Comparison of ENCODE assay signal across 8 mouse cellular contexts in genomic region chr17:63850016-63850415, GRCm38 (mm10). TPM values are rescaled to one million over a fixed set of nuclear protein-coding genes. Genes with fewer than 3 reads are reported as not detected.
DNase-seq lines count a peak whose midpoint lies in the region; ATAC-seq and TF ChIP-seq lines count a peak whose summit lies in the region.

No protein-coding gene starts in this region.

- H3K4me2 ChIP-seq in forebrain, embryonic 16.5 days (ENCODE audit: low read length): peak overlapping the region; percentile 68; the same call in 1 of the 2 replicates
- H3K4me2 ChIP-seq in liver, postnatal 0 days (ENCODE audit: low read depth, low read length): peak overlapping the region; percentile 87

- H3K9ac ChIP-seq in forebrain, embryonic 16.5 days (replicated peaks; ENCODE audit: low read depth, low read length): no peak overlapping the region
- H3K9ac ChIP-seq in liver, postnatal 0 days (replicated peaks): no peak overlapping the region

- 78% methylated on average over 9 of the region's 9 CpGs for WGBS in forebrain, embryonic 16.5 days
- WGBS in liver, postnatal 0 days (ENCODE audit: insufficient replicate concordance): 47% methylated on average over 9 of the region's 9 CpGs

- no peak for TF ChIP-seq CTCF in gastrocnemius, adult 2 months (IDR thresholded peaks at IDR 0.05)
- TF ChIP-seq CTCF in liver, postnatal 0 days (IDR thresholded peaks at IDR 0.05; ENCODE audit: low read depth): no peak

- H3K4me3 ChIP-seq in gastrocnemius, adult 2 months: peak overlapping the region; percentile 79
- H3K4me3 ChIP-seq in forebrain, embryonic 16.5 days (replicated peaks; ENCODE audit: low read length): no peak overlapping the region
- H3K4me3 ChIP-seq in liver, postnatal 0 days (ENCODE audit: low read depth, low read length): peak overlapping the region; percentile 64; the same call in 1 of the 2 replicates

- no peaks in the 10 kb centered on the region for H3K36me3 ChIP-seq in forebrain, embryonic 16.5 days (ENCODE audit: control insufficient read depth, insufficient read depth)
- H3K36me3 ChIP-seq in liver, postnatal 0 days (replicated peaks; ENCODE audit: insufficient read depth, low read length): no peaks in the 10 kb centered on the region

- H3K9me3 ChIP-seq in forebrain, embryonic 16.5 days (ENCODE audit: control insufficient read depth, low read length): no peaks in the 10 kb centered on the region
- no peaks in the 10 kb centered on the region for H3K9me3 ChIP-seq in liver, postnatal 0 days (ENCODE audit: low read length)

- H3K27ac ChIP-seq in gastrocnemius, adult 2 months: peak overlapping the region; percentile 83; the same call in 1 of the 2 replicates
- no peak overlapping the region for H3K27ac ChIP-seq in forebrain, embryonic 16.5 days (ENCODE audit: low read length)
- no peak overlapping the region for H3K27ac ChIP-seq in liver, postnatal 0 days (ENCODE audit: low read depth)

- ATAC-seq in forebrain, embryonic 16.5 days: no peak; the same call in 1 of the 2 replicates
- no peak for ATAC-seq in liver, postnatal 0 days
- no peak for ATAC-seq in cerebellum, adult (ENCODE audit: insufficient number of reproducible peaks, low FRiP score, low TSS enrichment)

- H3K27me3 ChIP-seq in forebrain, embryonic 16.5 days (replicated peaks; ENCODE audit: control insufficient read depth, insufficient read depth, low read length): no peaks in the 10 kb centered on the region
- H3K27me3 ChIP-seq in liver, postnatal 0 days (ENCODE audit: insufficient read depth, low read length): no peaks in the 10 kb centered on the region

- H3K4me1 ChIP-seq in forebrain, embryonic 16.5 days (replicated peaks; ENCODE audit: control insufficient read depth, insufficient read depth, low read length): peaks cover 4% of the 10 kb centered on the region; the same call in 1 of the 2 replicates
- no peaks in the 10 kb centered on the region for H3K4me1 ChIP-seq in liver, postnatal 0 days (ENCODE audit: insufficient read depth)

- no peak for DNase-seq in gastrocnemius, adult 2 months
- DNase-seq in gastrocnemius, postnatal 25 days: no peak
- DNase-seq in 416B (ENCODE audit: low read depth): peak; percentile 80
- no peak for DNase-seq in liver, postnatal 0 days
- DNase-seq in layer of hippocampus, adult 8-10 months (ENCODE audit: low spot score in 2 of 2): no peak
- no peak for DNase-seq in right cerebral cortex, postnatal 14 days

- intact Hi-C loops in gastrocnemius, adult 2 months (cut with DNase I): no loop called here

- TF ChIP-seq EP300 in liver, postnatal 0 days (IDR thresholded peaks at IDR 0.05; ENCODE audit: low read depth): no peak

RNA-seq across cellular contexts. Expression of gene Fer, which starts 12.8 kb away (rescaled TPM):
- total RNA-seq in gastrocnemius, adult 2 months (2021): 10 to 100 TPM; 11.2 to 12.8 TPM
- total RNA-seq in gastrocnemius, postnatal 25 days (2021): 10 to 100 TPM in 1 of 2 experiments, 1 to 10 TPM in 1; 9.5 to 10.9 TPM
- polyA plus RNA-seq in forebrain, embryonic 16.5 days (2015; fragmentation: Nextera tagmentation; extraction: Ambion mirVana): 34.2 and 36.7 TPM in 2 replicates
- 6.1 and 6.3 TPM in 2 replicates for polyA plus RNA-seq in liver, postnatal 0 days (2015; fragmentation: Nextera tagmentation; extraction: Ambion mirVana)
- total RNA-seq in layer of hippocampus, adult 8-10 months (2022): 10 to 100 TPM; 30.9 to 34.4 (median 32.5) TPM

RNA-seq across cellular contexts. Expression of gene A930002H24Rik, which starts 13.6 kb away (rescaled TPM):
- total RNA-seq in gastrocnemius, adult 2 months (2021): not detected
- total RNA-seq in gastrocnemius, postnatal 25 days (2021): not detected
- 2.8 and 3.0 TPM in 2 replicates for polyA plus RNA-seq in forebrain, embryonic 16.5 days (2015; fragmentation: Nextera tagmentation; extraction: Ambion mirVana)
- polyA plus RNA-seq in liver, postnatal 0 days (2015; fragmentation: Nextera tagmentation; extraction: Ambion mirVana): 1.1 and 1.7 TPM in 2 replicates
- 1 to 10 TPM in 1 of 4 experiments, not detected in 3; 1.5 TPM for total RNA-seq in layer of hippocampus, adult 8-10 months (2022)
